Mouse (Mus musculus): Measurements from ENCODE around the gene Rab37.

GRCm38 (mm10) chr11:115138597-115139262 lies 47.5 kb downstream of the Rab37 start:
- TF ChIP-seq CTCF (IDR thresholded peaks at IDR 0.05; ENCODE audit: low read depth, low read length) (no peak), POLR2A (IDR thresholded peaks at IDR 0.05; ENCODE audit: insufficient read depth, low read length) (no peak)
